Mouse (Mus musculus) ovary, postnatal 10 days (tissue): ENCODE data around the gene Hsd11b1.
A peak's percentile ranks its signal among the peaks of the same experiment; 100 is the strongest.

ENCODE experiments used
- DNase-seq: peaks from one replicate; pipeline ENCODE4 v3.0.0; 2022; ENCODE audit warnings: low spot score

The Hsd11b1 gene

DNA sequence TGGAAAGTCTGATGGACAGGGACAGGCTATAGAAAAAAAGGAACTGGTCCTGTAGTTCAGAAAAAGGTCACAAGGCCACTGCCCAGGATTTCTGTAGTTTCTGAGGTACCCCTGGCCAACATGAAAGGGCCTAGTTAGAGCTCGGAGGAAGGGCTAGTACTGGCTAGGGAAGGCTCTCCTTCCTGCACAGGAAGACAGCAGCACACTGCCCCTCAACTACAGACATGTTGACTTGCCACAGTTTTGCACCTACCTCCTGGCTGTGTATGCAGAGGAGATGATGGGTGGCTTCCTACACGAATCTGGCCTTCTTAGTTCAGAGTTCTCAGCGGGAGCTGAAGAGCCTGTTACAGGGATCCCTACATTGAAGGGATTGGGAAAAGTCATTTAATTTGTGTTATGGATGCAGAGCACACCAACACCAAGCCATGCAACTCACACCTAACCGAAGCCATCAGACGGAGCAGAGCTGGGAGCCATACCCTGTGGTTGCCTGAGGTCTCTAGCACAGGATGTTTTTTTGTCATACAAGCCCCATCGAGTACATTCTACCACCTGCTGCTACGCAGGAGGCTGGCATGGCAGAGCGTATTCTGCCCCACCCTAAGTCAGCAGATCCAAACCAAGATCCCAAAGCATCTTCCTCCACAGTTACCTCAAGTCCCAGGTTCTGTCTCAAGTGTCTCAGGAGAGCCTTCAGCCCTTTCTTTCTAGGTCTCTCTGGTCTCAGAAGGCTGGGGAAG, 63.1 kb downstream of the Hsd11b1 start:
- DNase-seq = no peak

DNA sequence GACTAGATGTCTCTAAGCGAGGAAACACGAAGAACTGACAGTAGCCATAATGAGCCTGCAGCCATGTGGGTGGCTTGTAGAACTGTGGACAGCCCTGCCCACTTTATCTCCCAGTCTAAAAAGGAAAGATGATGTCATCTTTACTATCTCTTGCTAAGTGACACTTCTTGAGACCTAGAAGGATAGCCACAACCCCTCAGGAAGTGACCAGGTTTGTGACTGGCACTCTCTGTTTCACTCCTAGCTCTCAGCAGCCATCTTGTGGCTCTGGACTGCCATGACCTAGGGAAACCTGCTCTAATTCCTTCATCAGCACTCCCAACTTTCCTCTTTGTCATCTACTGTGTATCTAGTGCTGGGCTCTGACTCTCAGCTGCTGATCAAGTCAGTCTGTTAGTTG, 65.6 kb downstream of the Hsd11b1 start:
- no peak for DNase-seq

DNA sequence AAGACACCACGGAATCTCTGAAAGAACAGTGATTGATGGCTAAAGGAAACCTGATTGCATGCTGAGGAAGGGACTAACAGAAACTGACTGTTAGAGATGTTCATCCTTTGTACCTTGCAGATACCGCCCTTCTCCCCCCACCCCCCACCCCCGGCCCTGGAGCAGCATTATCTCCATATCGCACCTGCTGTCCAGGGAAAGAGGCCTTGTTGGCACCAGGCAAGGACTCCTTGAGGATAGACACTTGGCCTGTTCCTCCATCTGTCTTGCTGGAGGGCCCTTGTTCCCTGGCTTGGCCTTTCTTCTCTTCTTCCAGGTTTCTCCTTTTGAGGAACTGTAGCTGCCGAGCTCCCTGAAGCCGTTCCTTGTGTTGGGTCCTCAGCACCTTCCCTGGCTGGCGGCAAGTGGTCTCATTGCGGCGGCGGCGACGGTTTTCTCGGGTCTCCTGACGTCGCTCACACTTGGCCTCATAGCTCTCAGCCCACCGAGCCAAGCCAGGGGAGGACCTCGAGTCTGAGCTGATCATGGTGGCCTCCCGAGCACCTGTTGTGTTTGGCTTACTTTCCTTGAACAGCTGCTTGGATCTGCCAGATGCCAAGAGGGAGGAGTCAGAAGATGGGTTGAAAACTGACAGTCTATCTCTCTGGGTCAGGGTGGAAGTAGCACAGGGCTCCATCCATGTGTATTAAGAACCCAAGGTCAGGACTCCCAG, 66.2 kb downstream of the Hsd11b1 start:
- DNase-seq = no peak

DNA sequence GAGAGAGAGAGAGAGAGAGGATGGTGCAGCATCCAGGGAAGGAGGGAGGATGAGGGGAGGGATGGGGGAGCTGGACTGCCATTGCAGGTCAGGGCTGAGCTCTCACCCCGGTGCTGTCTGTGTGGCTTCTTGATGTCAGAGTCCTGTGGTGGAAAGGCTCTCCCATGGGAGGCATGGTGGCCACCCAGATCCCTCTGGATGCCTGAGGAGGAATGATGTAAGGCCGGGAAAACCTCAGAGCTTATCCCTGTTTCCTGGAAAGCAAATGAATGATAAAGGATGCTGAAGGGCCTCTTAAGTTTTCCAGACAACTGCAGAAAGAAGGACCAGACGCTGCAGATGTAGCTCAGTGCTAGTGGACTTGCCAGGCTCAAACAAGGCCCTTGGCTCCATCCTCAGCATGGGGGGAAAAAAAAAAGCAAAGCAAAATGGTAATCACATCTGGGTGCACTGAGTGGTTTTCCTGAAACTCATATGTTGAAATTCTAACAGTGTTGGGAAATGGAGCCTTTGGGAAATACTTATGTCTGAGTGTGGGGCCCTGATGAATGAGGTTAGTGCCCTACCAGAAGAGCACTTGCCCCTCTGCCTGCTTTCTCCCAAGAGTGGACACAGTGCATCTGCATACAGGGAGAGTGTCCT, 68.6 kb downstream of the Hsd11b1 start:
- no peak for DNase-seq

DNA sequence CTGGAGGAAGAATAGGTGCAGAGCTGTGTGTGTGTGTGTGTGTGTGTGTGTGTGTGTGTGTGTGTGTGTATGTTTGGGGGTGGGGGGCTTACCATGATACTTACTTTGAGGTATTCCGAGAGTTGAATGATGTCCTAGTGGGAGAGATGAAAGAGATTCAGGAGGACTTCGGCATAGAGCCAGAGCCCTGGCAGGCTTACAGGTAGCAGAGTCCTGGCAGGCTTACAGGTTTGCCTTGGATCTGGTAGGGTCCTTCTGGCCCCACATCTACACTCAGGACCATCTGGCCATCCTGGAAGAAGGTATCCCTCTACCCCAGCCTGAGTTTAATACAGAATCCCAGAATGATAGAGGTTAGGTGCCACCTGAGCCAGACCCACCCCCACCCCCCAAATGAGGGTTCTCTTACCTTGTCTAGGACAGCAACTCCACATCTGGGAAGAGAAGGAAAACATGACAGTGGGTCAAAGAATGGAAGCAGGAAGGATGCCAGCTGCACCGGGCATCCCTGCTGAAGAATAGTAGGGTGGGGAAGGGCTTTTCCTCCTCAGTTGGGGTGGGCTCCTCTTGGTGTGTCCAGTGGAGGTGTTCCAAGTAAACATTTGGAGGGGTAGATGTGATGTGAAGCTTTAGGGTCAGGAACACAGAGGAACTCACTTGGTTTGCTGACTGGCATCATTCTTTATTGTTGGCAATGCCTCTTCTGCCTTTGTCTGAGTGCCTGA, 69.3 kb downstream of the Hsd11b1 start:
- no peak for DNase-seq

DNA sequence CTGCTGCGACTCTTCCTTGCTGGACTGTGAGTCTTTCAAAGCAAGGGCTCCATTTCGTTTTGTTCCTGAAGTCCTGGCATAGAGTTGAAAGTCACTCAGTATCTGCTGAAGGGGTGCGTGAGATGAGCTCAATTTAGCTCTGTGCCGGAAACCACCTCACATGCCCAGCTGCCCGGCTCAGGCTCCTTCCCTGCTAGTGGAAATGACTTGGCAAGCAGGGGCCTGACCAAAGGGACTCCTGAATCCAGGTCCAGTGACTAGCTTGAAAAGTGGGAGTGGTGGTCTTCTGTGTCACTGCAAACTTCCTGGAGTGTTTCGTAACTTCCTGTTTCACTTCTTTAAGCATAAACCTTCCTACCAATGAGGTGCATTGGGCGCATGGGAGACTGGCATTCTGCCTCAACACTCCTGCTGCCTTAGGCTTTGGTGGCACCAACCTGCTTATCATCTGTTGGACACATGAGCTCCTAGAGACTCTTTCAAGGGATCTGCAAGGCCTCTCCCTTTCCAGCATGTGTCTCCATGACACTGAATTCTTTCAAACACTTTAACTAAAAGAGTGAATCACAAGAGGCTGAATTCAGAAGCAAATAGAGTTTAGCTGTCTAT, 72.1 kb downstream of the Hsd11b1 start:
- DNase-seq = no peak

DNA sequence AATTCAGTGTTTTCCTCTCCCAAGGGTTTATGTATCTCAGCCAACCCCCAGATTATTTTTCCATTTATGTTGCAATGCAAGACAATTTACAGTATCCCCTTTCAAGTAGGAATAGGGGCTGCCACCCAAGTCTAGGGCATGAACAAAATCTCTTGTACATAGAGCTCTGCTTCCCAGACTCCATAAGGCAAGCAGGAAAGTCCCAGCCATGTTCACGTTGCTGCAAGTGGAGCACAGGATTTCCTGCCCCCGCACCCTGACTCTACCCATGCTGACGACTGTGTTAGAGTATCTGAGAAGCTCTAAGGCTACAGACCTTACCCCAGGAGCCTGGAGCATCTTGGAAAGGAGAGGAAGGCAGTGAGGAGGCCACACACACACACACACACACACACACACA, 74.1 kb downstream of the Hsd11b1 start:
- DNase-seq = no peak

DNA sequence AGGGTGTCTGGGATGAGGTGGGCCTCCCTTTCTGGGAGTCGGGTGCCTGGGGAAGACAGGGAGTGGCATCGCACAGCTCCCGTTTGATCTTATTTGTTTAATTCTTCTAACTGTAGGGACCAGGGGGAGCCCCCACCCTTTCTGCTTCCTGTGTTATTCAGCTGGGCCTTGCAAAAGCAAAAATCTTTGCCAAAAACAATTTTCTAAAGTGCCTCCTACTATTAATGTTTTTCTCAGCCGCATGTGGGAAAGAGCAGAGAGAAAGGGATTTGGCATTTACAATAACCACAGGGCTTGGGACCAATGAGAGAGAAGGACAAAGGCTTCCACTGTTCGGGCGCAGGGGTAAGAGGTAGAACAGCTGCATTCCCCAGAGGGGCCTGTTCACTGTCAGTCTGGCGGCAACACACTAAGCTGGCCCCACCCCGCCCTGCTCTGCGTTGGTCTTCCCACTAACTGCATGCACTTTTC, 74.7 kb downstream of the Hsd11b1 start:
- DNase-seq = no peak

DNA sequence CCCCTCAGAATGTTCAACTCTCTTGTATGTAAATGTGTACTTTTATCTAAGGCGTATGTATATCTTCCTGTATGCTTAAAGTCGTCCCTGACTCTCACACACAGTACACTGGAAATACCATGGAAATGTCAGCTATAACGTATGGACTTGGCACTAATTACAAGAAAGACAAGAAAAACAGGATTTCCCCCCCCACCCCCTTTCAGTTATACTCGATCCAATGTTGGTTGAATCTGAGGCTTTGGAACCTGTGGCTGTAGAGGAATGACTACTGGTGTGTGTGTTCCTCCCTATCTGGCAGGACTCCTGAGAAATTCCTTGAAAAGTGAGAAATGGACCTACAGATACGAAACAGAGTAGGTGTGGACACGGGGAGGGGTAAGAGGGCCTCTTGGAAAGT, 75.6 kb downstream of the Hsd11b1 start:
- DNase-seq = no peak

DNA sequence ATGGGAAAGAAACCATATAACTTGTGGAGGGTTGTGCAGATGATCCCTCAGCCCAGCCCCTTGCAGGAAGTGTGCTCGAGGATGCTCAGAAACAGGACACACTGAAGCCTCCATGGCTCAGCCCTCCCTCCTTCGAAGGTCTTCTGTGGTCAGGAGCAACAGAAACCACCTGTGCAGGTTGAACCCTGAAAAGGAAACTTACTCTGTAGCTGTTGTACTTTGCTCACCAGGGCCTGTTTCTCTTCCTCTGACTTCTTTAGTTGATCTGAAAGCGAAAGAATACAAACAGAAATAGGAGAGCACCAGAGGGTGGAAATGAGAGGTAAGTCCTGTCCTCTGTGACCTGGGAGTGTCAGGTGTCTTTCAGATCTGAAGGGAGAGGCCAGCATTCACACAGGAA, 82.8 kb downstream of the Hsd11b1 start:
- DNase-seq = no peak

DNA sequence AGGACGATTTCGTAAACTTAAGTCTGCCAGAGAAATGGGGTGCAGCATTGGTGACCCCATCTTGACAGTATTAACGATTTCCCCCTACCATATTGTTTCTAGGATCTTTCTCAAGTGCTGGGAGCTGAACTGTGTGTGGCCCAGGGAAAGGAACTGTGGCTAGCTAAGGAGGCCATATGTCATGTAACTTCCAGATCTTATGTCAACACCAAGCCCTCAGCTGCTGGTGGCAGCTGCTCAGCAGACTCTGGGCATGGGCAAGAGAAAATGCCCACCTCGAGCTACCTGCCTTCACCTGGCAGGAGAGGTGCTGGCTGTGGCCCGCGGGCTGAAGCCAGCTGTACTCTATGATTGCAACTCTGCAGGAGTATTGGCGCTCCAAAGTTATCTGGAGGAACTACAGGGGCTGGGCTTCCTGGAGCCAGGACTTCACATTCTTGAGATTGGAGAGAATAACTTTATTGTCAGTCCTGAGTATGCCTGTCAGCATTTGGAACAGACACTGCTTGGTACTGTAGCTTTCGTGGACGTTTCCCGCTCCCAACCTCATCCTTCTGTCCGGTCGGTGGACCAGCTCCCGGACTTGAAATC, 89.6 kb downstream of the Hsd11b1 start:
- DNase-seq = no peak

DNA sequence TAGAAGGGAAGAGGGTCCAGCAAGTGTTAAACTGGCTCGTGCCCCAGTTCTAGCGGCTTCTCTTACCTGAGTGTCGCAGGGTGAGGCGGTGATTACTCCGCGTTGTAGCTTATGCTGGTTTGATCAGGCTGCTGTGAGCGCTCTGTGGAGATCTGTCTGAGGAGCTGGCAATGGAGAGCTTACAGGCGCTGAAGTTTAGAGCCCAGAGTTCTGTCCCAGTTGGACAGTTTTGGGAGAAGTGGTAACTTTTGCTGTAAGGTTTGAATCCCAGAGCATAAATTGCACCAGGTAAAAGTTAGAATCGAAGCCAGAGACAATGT, 90.1 kb downstream of the Hsd11b1 start:
- DNase-seq = no peak

DNA sequence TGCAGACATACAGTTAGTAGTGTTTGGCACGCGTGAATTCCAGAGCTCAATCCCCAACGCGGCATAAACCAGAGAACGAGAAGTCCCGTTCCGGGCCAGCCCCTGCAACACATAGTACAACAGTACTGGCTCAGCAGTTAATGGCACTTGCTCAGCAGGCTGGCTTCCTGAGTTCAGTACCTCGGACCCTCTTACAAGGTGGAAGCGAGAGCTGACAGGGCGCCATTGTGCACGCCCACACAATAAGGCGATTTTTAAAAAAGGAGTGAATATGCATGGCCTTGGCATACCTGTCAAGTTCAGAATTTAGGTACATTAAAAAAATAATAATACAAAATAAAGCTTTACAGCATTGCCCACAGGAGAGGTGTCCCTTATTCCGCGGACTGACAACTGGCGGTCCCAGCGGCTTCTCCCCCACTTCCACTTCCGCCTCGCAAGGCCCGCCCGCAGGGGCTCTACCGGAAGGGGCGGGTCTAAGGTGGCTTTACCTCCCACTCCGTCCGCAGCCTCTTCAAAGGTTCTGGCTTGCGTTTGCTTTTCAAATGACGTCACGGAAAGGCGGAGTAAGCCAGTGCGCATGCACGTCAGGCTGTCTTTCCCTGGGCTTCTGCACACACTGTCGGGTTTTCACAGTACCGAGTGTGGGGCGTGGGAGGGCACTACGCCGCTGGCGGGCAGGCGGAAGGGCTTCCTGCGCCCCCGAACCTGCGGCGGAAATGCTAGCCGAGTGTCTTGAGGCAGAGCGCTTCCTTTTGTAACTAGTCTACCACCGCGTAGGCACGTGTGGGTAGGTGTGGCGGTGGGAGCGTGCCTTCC, 90.7 kb downstream of the Hsd11b1 start:
- DNase-seq = peak; percentile 80
